Mouse (Mus musculus) telencephalon, adult 2 months (tissue): ENCODE results near the gene Hist2h4.
A peak's percentile ranks its signal among the peaks of the same experiment; 100 is the strongest.
"Not testable (repeated sequence)": the region's sequence is repeated elsewhere in the genome, so short reads cannot be mapped to it uniquely, and the experiment has no call there.

ENCODE experiments used
- DNase-seq: peaks from one replicate; pipeline ENCODE4 v3.0.0-alpha.2; 2011; ENCODE audit warnings: low read depth, low spot score

The Hist2h4 gene

DNA sequence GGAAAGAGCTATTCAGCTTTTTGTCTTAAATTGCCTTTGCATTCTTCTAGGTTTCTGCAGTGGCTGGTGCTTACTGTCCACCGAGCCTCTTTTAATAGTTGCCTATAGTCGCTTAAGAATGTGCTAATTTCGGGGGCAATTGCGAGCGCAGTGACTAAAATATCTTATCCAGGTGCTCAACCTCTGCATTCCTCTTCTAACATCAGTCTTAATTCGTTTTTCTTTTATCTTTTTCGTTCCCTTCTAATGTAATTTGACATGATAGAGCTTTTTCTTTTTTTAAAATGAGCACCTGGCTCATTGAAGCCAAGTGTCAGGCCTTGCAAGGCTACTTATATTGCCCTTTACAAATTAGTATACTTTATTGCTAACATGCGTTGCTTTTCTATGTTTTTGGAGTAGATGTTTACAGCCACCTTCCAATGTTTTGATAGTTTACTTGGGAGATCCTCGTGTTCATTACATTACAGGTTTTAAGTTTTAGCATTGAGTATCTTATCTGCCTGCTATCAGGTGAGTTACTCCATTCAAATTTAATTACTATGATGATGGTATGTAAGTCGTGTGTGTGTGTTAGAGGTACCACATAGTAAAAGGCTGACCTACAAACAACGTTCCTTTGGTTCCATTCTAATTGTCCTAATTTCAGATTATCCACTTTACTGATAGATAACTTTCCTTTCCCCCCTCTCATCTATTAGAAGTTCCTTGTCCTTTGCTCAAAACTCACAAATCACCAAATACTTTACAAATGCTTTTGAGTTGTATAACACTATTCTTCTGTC is 15.6 kb downstream of the Hist2h4 start:
- no peak for DNase-seq

DNA sequence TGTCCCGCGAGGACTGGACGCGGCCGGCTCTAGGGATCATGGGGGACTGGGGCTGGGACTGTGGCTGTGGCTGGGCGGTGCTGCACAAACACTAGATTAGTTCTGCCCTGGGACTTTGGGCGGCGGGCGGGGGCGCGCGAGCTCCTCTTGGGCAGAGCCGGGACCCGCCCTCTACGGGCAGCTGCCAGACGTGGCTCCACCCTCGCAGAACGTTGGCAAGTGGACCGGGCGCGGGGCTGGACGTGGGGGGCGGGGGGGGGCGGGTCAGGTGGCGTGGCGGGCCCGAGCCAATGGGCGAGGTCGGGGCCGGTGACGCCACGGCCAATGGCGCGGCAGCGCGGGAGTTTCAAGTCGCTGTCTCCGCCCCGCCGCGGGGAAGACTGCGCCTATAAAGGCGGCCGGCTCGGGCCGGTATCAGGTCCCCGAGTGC is 16.7 kb downstream of the Hist2h4 start, which contains the start of gene Hist2h3c1:
Gene Hist2h3c1 (plus strand): TSS at position 259 of the 430 bp plus-strand sequence.
- not testable (repeated sequence) for DNase-seq

DNA sequence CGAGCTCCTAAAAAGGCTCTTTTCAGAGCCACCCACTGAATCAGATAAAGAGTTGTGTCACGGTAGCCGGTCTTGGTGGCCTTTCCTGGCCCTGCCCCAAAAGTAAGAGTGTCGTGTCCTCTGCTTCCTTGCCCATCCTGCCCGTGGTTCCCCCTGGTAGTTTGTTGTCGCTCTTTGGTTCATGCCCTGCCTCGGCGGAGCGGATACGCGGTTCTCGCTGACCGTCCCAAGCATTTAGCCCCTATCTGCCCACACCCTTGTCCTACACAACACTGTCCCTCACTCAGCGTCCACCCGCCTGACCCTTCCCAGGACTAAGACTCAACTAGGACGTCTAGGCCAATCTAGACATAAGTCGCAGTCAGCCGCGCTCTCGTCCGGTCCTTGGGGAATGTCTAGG is 17.1 kb downstream of the Hist2h4 start:
- DNase-seq: not testable (repeated sequence)

DNA sequence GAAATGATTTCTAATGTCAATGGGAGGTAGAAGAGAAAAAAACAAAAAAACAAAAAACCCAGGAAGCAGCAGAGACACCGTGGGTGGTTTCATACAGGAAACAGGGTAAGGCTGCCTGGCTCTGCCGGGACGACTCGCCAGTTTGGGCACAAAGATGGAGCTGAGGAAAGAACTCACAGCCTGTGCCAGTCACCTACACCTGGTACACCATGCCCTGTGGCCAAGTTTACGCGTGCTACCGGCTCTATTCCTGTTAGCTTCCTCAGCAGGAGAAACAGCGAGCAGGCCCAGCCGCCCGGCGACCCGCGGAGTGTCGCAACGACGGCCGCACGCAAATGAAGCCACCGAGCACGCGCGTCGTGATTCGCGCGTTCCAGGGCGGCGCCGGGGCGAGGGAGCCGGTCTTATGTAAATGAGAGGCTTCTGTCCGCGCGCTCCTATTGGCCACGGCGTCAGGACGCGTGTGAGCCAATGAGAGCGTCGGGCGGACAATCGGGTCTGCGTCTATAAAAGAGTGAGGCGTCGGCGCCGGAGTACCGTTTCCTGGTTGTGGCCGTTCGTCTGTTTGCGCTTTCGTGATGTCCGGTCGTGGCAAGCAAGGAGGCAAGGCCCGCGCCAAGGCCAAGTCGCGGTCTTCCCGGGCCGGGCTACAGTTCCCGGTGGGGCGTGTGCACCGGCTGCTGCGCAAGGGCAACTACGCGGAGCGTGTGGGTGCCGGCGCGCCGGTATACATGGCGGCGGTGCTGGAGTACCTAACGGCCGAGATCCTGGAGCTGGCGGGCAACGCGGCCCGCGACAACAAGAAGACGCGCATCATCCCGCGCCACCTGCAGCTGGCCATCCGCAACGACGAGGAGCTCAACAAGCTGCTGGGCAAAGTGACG is 17.9 kb downstream of the Hist2h4 start, which contains the start of gene Hist2h2aa1:
Gene Hist2h2aa1 (plus strand): TSS at position 495 of the 884 bp plus-strand sequence.
- DNase-seq: peak; percentile 50

DNA sequence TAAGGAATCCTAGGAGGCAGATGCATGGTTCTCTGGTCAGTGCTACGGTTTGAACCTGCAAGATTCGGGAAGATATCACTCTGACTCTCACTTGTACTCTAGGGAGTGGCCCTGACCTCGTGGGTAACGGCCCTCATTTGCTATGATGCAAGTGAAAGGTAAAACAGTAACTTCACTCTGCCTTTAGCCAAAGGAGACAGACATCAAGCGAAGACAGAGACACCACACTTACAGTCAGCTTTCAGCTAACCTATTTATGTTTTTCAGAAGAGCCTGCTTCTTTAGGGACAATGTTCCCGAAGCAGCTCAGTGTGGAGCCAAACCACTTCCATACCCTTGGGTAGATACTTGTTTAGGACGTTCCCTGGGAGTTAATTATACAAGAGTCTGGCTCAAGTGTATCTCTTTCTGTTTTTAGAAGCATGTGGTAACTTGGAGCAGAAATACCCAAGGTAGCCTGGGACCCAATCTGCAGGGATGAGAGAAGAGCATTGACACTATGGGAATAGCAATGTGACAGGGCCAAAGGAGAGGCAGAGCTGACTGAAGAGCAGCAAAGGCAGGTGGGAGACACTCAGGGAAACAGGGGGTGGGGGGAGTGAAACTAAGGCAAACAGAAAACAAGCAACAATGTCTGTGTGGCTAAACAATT is 19.1 kb downstream of the Hist2h4 start:
- DNase-seq: no peak

DNA sequence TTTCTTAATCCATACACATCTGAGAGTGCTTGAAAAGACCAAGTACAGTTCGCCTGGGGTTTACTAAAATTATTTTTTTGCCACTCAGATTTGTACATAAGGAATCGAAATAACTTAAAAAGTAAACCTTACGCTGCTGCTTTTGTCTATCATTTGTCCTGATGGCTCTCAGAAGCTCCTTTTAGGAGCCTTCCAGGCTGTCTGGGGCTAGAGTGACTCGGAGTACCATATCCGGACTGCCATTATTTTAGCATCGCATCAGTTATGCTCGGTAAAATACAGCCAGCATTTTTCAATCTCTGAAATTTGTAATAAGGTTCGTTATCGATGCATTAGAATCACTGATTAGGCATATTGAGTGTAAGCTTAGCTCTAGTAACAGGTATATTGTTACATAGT is 22.3 kb downstream of the Hist2h4 start:
- DNase-seq: no peak

DNA sequence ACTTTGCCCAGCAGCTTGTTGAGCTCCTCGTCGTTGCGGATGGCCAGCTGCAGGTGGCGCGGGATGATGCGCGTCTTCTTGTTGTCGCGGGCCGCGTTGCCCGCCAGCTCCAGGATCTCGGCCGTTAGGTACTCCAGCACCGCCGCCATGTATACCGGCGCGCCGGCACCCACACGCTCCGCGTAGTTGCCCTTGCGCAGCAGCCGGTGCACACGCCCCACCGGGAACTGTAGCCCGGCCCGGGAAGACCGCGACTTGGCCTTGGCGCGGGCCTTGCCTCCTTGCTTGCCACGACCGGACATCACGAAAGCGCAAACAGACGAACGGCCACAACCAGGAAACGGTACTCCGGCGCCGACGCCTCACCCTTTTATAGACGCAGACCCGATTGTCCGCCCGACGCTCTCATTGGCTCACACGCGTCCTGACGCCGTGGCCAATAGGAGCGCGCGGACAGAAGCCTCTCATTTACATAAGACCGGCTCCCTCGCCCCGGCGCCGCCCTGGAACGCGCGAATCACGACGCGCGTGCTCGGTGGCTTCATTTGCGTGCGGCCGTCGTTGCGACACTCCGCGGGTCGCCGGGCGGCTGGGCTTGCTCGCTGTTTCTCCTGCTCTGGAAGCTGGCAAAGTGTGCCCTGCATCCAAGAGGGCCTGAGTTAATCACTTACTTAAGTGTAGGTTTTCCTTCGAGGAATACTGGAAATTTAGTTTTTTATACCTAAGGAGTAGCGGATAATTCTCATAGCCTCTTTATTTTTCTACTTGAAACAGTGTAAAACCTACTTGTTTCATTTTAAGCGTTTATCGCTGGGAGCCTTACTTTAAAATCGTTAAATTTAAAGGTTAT is 22.9 kb downstream of the Hist2h4 start, which contains the start of gene Hist2h2aa2:
Gene Hist2h2aa2 (minus strand): TSS at position 328 of the 850 bp plus-strand sequence.
- DNase-seq: peak; percentile 48

DNA sequence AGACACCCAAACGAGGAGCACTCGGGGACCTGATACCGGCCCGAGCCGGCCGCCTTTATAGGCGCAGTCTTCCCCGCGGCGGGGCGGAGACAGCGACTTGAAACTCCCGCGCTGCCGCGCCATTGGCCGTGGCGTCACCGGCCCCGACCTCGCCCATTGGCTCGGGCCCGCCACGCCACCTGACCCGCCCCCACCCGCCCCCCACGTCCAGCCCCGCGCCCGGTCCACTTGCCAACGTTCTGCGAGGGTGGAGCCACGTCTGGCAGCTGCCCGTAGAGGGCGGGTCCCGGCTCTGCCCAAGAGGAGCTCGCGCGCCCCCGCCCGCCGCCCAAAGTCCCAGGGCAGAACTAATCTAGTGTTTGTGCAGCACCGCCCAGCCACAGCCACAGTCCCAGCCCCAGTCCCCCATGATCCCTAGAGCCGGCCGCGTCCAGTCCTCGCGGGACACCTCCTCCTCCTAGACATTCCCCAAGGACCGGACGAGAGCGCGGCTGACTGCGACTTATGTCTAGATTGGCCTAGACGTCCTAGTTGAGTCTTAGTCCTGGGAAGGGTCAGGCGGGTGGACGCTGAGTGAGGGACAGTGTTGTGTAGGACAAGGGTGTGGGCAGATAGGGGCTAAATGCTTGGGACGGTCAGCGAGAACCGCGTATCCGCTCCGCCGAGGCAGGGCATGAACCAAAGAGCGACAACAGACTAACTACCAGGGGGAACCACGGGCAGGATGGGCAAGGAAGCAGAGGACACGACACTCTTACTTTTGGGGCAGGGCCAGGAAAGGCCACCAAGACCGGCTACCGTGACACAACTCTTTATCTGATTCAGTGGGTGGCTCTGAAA is 23.9 kb downstream of the Hist2h4 start, which contains the start of gene Hist2h3c2:
Gene Hist2h3c2 (minus strand): TSS at position 174 of the 840 bp plus-strand sequence.
- DNase-seq: not testable (repeated sequence)

DNA sequence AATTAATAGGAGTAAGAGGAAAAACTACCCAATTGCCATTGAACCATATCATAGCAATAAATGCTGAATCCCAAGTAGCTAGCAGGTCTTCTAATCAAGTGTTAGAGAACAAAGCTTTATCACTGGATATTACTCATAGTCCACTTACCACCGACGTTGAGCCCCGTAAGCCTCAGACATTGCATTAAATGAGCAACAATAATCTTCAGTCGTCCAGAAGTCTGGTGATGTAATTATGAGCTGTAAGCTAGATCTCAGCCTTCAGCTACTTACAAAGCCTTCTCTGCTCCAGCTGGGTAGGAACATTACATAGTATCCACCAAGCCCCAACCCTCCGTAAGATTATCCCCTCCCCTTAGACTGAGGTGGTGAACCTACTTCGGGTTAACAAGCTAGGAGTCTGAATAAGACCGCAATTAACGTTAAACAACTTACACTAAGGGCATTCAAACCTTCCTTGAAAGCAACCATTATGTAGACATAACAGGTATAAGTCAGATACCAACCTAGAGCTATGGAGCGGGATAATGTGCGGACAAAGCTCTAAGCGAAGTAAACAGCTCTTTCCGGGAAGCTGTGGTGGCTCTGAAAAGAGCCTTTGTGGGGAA is 25.1 kb downstream of the Hist2h4 start:
- no peak for DNase-seq

DNA sequence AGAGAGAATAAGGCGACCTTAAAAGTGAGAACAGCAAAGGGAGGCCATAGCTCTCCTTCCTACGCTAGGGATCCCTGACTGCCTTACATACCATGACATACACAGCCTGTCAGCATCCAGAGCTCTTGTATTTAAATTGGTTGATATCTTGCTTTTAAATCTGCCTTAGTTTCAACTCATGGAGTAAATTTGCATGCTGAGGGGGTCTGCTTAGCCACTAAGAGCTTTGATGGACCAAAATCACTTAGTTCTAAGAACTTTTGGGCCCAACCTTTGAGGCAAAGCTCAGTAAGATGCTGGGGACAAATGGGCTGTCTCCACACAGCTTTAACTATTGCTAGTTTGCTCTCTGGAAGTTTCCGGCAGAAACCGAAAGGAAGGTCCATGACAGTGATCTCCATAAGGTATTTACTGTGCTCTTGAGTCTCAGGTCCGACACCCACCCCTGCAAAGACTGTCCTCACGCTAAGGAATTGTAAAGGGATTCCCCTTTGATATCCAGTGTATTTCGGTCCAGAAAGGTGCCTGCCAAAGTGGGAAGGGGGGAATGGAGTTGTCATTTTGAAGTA is 25.7 kb downstream of the Hist2h4 start:
- no peak for DNase-seq

DNA sequence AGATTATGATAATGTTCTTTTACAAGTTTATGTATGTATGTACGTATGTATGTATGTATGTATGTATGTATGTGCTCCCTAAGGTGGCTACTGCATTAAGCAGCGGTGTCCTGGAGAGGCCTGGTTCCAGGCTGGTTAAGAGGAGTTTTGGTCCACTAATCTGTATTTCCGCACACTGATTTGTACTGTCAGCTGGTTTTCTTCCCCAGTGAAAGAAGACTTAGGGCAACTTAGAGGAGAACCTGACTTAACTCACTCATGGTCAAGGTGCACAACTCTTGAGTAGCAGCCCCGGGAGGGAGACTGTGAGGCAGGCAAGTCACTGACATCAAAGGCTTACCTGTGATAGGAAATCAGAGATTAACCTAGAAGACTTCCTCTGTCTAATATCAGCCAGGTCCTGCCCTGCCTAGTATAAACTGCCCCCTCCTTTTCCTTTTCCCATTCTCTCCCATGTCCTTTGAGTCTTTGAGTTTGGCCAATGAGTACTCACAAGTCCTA is 26.2 kb downstream of the Hist2h4 start:
- no peak for DNase-seq

DNA sequence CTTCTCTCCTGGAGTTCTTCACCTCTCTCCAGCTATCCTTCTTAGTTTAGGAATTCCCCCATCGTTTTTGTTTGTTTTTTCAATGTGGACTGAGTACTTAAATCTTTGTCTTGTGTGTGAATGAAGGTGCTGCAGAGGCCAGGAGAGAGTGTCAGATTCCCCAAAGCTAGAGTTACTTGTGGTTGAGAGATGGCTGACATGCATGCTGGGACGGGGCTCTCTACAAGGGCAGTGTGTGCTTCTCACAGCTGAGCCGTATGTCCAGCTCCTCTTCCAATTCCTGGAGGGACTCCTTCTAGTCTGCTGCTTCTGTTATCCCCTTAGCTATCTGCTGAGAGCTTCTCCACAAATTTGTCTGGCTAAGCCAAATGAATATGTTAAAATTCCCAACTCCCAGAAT is 27.3 kb downstream of the Hist2h4 start:
- DNase-seq: no peak

DNA sequence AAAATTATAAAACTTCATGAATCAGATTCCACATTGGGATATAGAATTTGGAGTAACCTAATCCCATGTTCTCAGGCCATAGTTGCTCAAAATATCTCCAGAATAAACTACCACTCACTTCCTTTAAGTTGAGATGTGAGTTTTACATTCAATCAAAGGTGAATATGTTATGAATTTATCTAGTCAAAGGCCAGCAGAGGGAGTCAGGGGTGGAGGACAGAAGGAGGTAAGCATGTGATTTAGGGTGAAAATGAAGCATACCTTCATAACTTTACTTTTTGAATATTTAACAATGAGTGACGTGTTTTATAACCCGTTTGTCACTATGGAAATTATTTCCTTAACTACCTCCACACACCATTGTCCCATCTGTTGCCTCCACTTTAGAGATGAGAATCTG is 28.2 kb downstream of the Hist2h4 start:
- no peak for DNase-seq

DNA sequence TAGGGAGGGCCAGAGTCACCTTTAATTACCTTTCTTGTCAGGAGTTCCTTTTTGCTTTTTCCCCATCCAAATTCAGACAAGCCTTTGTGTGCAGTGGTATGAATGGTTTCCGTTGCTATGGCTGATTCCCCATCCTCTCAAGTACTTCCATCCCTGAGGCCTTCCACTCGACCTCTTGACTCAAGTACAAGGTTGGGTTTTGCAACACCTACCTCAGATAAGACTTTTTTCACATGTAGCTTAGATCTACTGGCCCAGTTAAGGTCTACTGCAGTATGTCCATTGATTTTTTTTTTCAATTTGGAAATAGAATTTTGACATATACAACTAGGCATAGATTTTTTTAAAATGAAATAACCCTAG is 31.4 kb downstream of the Hist2h4 start:
- no peak for DNase-seq

DNA sequence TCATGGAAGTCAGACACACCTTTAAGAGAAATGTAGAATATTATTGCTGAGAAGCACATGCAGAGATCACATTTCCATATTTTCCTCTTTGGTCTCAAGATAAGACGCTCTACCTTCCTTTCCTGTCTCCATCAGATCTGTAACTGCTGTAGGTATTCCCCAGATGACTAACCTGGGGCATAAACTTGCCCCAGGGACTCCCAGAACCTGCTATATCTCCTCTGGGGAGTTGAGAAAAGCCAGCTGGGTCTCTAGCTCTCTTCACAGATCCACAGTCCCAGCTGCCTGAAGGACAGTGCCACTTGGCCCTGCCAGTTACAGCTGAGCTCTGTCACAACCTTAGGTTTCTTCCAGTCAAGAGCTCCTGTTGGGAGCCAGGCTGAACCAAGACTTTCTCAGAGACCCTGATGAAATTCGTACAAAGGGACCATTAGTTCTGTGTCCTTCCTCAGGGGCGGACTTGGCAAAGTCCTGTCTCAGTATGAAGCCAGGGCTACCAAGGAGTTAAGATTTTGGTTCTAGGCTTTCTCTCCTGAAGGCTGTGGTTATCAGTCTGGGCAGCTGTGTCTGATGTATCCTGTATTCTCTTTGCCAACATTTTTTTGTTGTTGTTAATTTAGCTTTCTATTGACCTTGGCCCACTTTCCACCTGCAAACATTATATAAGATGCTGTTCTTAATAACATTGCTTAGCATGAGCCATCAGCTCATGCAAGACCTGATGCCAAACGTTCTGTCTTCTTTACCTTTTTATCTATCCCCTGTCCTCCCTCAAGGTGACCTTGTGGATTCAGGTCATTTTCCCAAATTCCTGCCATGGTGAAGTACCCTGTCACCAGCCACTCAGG is 32.0 kb downstream of the Hist2h4 start:
- DNase-seq: no peak

DNA sequence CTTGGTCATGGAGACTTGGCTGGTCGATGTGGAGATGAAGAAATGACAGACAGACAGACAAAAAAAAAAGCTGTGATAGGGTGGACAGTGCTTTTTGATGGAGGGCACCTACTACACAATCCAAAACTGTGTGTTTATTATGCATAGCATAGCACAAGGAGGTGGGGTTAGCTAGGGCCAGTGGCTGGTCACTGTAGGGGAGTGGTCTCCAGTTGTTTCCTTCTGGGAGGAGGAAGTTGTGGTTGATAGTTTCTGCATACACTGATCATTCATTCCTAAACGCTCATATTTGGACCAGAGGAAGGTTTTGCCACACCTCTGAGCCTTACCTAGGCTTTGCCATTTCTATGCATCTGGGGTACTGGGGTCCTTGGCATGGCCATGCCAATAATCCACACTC is 32.7 kb downstream of the Hist2h4 start:
- DNase-seq: no peak

DNA sequence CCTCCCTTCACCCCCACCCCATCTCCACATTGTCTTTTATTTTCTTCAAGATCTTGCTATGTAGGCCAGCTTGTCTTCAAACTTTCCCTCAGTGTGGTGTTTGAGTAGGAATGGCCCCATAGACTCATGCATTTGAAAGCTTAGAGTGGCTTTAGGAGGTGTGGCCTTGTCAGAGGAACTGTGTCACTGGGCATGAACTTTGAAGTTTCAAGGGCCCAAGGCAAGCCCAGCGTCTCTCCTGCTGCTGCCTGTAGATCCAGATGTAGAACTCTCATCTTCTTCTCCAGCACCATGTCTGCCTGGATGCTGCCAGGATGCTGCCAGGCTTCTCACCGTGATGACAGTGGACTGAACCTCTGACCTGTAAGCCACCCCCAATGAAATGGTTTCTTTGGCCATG is 34.3 kb downstream of the Hist2h4 start:
- no peak for DNase-seq
